Mouse (Mus musculus): ENCODE data around the gene Isca2.

Isca2 gene

GRCm38 (mm10) chr12:84814663-84815325 is 41.7 kb downstream of the Isca2 start:
- no peak for DNase-seq (ENCODE audit: extremely low read depth, low read depth, low spot score)

GRCm38 (mm10) chr12:84818496-84818895 is 45.4 kb downstream of the Isca2 start:
- DNase-seq (ENCODE audit: extremely low read depth, low read depth, low spot score): no peak

GRCm38 (mm10) chr12:84819236-84820168 is 46.5 kb downstream of the Isca2 start:
- DNase-seq (ENCODE audit: extremely low read depth, low read depth, low spot score): no peak

GRCm38 (mm10) chr12:84823601-84824000 is 50.5 kb downstream of the Isca2 start:
- DNase-seq (ENCODE audit: extremely low read depth, low read depth, low spot score): no peak

GRCm38 (mm10) chr12:84824203-84824602 is 51.2 kb downstream of the Isca2 start:
- peak; percentile 70 for DNase-seq (ENCODE audit: extremely low read depth, low read depth, low spot score)
